Mouse (Mus musculus): Measurements from ENCODE around the gene Crb1.
"Not testable (repeated sequence)": the region's sequence is repeated elsewhere in the genome, so short reads cannot be mapped to it uniquely, and the experiment has no call there.

Crb1 gene

GRCm38 (mm10) chr1:139376638-139377286, at the start of gene Crb1:
TSS of gene Crb1 (minus strand) at chr1:139377100.
- DNase-seq (ENCODE audit: low read depth, low spot score): no peak

GRCm38 (mm10) chr1:139425006-139425405, 48.1 kb upstream of the Crb1 start:
- DNase-seq (ENCODE audit: low read depth, low spot score): no peak

- peak; percentile 34 for DNase-seq (ENCODE audit: low read depth, low spot score)
Measured at GRCm38 (mm10) chr1:139423931-139424330, 47.0 kb upstream of the Crb1 start.

- DNase-seq (ENCODE audit: low read depth, low spot score): peak; percentile 67
Measured at GRCm38 (mm10) chr1:139422941-139423340, 46.0 kb upstream of the Crb1 start.

- DNase-seq (ENCODE audit: low read depth, low spot score): peak; percentile 94
Measured at GRCm38 (mm10) chr1:139421875-139422791, 45.2 kb upstream of the Crb1 start, which contains the start of gene Zbtb41. TSS of gene Zbtb41 (plus strand) at chr1:139422288.

GRCm38 (mm10) chr1:139421521-139421874, 44.6 kb upstream of the Crb1 start:
- DNase-seq (ENCODE audit: low read depth, low spot score): no peak

- no peak for DNase-seq (ENCODE audit: low read depth, low spot score)
Measured at GRCm38 (mm10) chr1:139413465-139413864, 36.6 kb upstream of the Crb1 start.

- not testable (repeated sequence) for DNase-seq (ENCODE audit: low read depth, low spot score)
Measured at GRCm38 (mm10) chr1:139412365-139412764, 35.5 kb upstream of the Crb1 start.

GRCm38 (mm10) chr1:139407701-139408100, 30.8 kb upstream of the Crb1 start:
- DNase-seq (ENCODE audit: low read depth, low spot score): peak; percentile 30

GRCm38 (mm10) chr1:139405766-139406165, 28.9 kb upstream of the Crb1 start:
- no peak for DNase-seq (ENCODE audit: low read depth, low spot score)

- no peak for DNase-seq (ENCODE audit: low read depth, low spot score)
Measured at GRCm38 (mm10) chr1:139396589-139396988, 19.7 kb upstream of the Crb1 start.

- no peak for DNase-seq (ENCODE audit: low read depth, low spot score)
Measured at GRCm38 (mm10) chr1:139391747-139392146, 14.8 kb upstream of the Crb1 start.

GRCm38 (mm10) chr1:139379621-139379984, 2.7 kb upstream of the Crb1 start:
- DNase-seq (ENCODE audit: low read depth, low spot score): no peak

- DNase-seq (ENCODE audit: low read depth, low spot score): no peak
Measured at GRCm38 (mm10) chr1:139378861-139379620, 2.1 kb upstream of the Crb1 start.

GRCm38 (mm10) chr1:139375900-139376299, 1.0 kb downstream of the Crb1 start:
- no peak for DNase-seq (ENCODE audit: low read depth, low spot score)

GRCm38 (mm10) chr1:139371341-139371740, 5.6 kb downstream of the Crb1 start:
- DNase-seq (ENCODE audit: low read depth, low spot score): no peak

- DNase-seq (ENCODE audit: low read depth, low spot score): no peak
Measured at GRCm38 (mm10) chr1:139348566-139348965, 28.3 kb downstream of the Crb1 start.

- peak; percentile 14 for DNase-seq (ENCODE audit: low read depth, low spot score)
Measured at GRCm38 (mm10) chr1:139346602-139347371, 30.1 kb downstream of the Crb1 start.

- DNase-seq (ENCODE audit: low read depth, low spot score): no peak
Measured at GRCm38 (mm10) chr1:139346030-139346601, 30.8 kb downstream of the Crb1 start.

- DNase-seq (ENCODE audit: low read depth, low spot score): peak; percentile 44
Measured at GRCm38 (mm10) chr1:139340178-139340859, 36.6 kb downstream of the Crb1 start.

All from A20 (cell line).